Mouse (Mus musculus): ENCODE measurements around the gene Cdh13. TPM values are rescaled to one million over a fixed set of nuclear protein-coding genes. Genes with fewer than 3 reads are reported as not detected.

Gene Cdh13
- polyA plus RNA-seq, 1 experiment from 2014 or later: 56.3 TPM

GRCm38 (mm10) chr8:119018675-119019074, 735.1 kb downstream of the Cdh13 start:
- no peaks in the 10 kb centered on the region for H3K27me3 ChIP-seq
- no peak overlapping the region for H3K9ac ChIP-seq (replicated peaks)
- 0 out of 2 replicates have a peak, but pooled peaks cover 8% of the 10 kb centered on the region for H3K4me1 ChIP-seq (replicated peaks)
- ATAC-seq: no peak
- H3K4me2 ChIP-seq (replicated peaks): no peak overlapping the region
- H3K36me3 ChIP-seq: no peaks in the 10 kb centered on the region
- no peak overlapping the region for H3K27ac ChIP-seq
- 81% methylated on average over 6 of the region's 6 CpGs for WGBS
- no peaks in the 10 kb centered on the region for H3K9me3 ChIP-seq
- no peak overlapping the region for H3K4me3 ChIP-seq (replicated peaks)

DNA sequence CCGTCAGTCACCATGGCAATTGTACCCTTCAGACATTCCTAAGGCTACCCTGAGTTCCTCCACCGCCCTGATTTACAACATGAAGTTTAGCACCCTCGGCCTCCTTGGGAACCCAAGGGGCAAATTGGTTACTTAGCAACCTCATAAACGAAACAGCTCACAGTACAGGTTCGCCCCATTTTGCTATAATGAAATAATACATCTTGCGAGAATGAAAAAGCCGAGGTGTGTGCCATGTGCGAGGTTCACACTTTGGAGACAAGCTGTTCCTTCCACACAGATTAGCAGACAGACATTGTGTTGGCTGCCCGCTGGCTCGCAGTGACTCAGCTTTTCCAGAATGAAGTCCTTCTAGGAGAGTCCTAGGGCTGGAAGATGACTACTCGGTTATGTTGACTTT, 737.2 kb downstream of the Cdh13 start:
- no peak for ATAC-seq
- Histone ChIP-seq H3K27me3 (no peaks in the 10 kb centered on the region), H3K9me3 (no peaks in the 10 kb centered on the region), H3K4me3 (replicated peaks) (no peak overlapping the region), H3K27ac (no peak overlapping the region), H3K4me1 (replicated peaks) (0 out of 2 replicates have a peak, but pooled peaks cover 8% of the 10 kb centered on the region), H3K36me3 (no peaks in the 10 kb centered on the region), H3K9ac (replicated peaks) (no peak overlapping the region), H3K4me2 (replicated peaks) (no peak overlapping the region)
- 72% methylated on average over 11 of the region's 11 CpGs for WGBS

- 89% methylated on average over 11 of the region's 11 CpGs for WGBS
- H3K4me1 ChIP-seq (replicated peaks): 0 out of 2 replicates have a peak, but pooled peaks cover 8% of the 10 kb centered on the region
- H3K4me3 ChIP-seq (replicated peaks): no peak overlapping the region
- H3K27me3 ChIP-seq: no peaks in the 10 kb centered on the region
- no peak overlapping the region for H3K4me2 ChIP-seq (replicated peaks)
- H3K36me3 ChIP-seq: no peaks in the 10 kb centered on the region
- H3K9ac ChIP-seq (replicated peaks): no peak overlapping the region
- no peaks in the 10 kb centered on the region for H3K9me3 ChIP-seq
- H3K27ac ChIP-seq: no peak overlapping the region
- ATAC-seq: no peak
Observed at GRCm38 (mm10) chr8:119021478-119021877, 737.9 kb downstream of the Cdh13 start.

DNA sequence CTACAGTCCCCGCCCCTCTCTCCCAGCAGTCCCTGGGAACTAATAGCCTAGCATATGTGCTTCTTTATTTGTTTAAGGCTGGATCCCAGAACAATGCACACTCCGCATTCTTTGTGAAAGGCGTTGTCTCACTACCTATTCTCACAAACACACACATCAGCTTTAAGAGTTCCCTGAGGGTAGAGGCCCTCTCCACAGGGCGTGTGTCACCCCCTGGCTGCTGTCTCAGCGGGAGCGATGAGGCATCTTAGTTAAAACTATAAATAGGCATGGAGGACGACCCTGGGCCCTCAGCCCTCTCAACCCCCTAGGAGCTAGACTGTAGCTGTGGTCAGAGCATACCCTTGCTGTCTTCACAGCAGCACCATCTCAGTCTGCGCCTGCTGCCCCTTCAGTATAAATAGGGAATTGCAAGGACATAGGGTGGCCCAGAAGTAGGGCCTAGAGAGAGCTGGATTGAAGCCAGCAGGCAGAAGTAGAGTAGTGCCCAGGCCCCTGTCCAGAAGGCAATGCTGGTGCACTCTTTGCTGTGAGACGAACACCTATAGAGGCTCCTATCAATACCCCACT, 738.9 kb downstream of the Cdh13 start:
- ATAC-seq: no peak
- Histone ChIP-seq H3K9ac (replicated peaks) (no peak overlapping the region), H3K4me1 (replicated peaks) (0 out of 2 replicates have a peak, but pooled peaks cover 8% of the 10 kb centered on the region), H3K27me3 (no peaks in the 10 kb centered on the region), H3K4me2 (replicated peaks) (no peak overlapping the region), H3K4me3 (replicated peaks) (no peak overlapping the region), H3K9me3 (no peaks in the 10 kb centered on the region), H3K36me3 (no peaks in the 10 kb centered on the region), H3K27ac (no peak overlapping the region)
- 63% methylated on average over 9 of the region's 9 CpGs for WGBS

GRCm38 (mm10) chr8:119033398-119033797, 749.9 kb downstream of the Cdh13 start:
- no peaks in the 10 kb centered on the region for H3K4me1 ChIP-seq (replicated peaks)
- H3K27ac ChIP-seq: no peak overlapping the region
- no peak overlapping the region for H3K9ac ChIP-seq (replicated peaks)
- H3K4me3 ChIP-seq (replicated peaks): no peak overlapping the region
- no peaks in the 10 kb centered on the region for H3K27me3 ChIP-seq
- no peaks in the 10 kb centered on the region for H3K9me3 ChIP-seq
- 92% methylated on average over 11 of the region's 11 CpGs for WGBS
- no peaks in the 10 kb centered on the region for H3K36me3 ChIP-seq
- no peak overlapping the region for H3K4me2 ChIP-seq (replicated peaks)
- ATAC-seq: no peak

DNA sequence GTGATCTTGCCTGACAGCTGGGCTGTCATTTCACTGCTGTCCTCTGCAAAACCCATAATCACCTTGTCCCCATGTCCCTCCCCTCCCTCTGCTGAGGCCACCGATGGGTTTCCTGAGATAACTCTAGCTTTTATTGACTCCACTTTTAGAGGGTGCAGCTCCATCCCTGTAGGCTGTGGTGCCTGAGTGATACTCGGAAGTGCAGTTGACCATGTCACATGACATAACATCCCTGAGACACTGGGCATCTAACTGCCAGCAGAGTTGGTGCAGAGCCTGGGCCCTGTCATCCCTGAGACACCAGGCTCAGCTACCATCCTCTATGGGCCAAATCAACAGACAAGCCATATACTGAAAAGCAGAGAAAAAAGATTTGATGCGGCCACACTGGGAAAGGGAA, 750.5 kb downstream of the Cdh13 start:
- Histone ChIP-seq H3K4me3 (replicated peaks) (no peak overlapping the region), H3K9ac (replicated peaks) (no peak overlapping the region), H3K27me3 (no peaks in the 10 kb centered on the region), H3K27ac (no peak overlapping the region), H3K36me3 (no peaks in the 10 kb centered on the region), H3K4me2 (replicated peaks) (no peak overlapping the region), H3K9me3 (no peaks in the 10 kb centered on the region), H3K4me1 (replicated peaks) (no peaks in the 10 kb centered on the region)
- ATAC-seq: no peak
- 91% methylated on average over 3 of the region's 3 CpGs for WGBS

GRCm38 (mm10) chr8:119035126-119035525, 751.6 kb downstream of the Cdh13 start:
- Histone ChIP-seq H3K9me3 (no peaks in the 10 kb centered on the region), H3K4me1 (replicated peaks) (no peaks in the 10 kb centered on the region), H3K4me3 (replicated peaks) (no peak overlapping the region), H3K9ac (replicated peaks) (no peak overlapping the region), H3K27me3 (no peaks in the 10 kb centered on the region), H3K27ac (no peak overlapping the region), H3K36me3 (no peaks in the 10 kb centered on the region), H3K4me2 (replicated peaks) (no peak overlapping the region)
- WGBS: 86% methylated on average over 7 of the region's 7 CpGs
- no peak for ATAC-seq

GRCm38 (mm10) chr8:119037571-119037970, 754.0 kb downstream of the Cdh13 start:
- no peak for ATAC-seq
- Histone ChIP-seq H3K4me1 (replicated peaks) (no peaks in the 10 kb centered on the region), H3K4me3 (replicated peaks) (no peak overlapping the region), H3K9ac (replicated peaks) (no peak overlapping the region), H3K27me3 (no peaks in the 10 kb centered on the region), H3K4me2 (replicated peaks) (no peak overlapping the region), H3K36me3 (no peaks in the 10 kb centered on the region), H3K27ac (no peak overlapping the region), H3K9me3 (no peaks in the 10 kb centered on the region)
- 83% methylated on average over 11 of the region's 11 CpGs for WGBS

DNA sequence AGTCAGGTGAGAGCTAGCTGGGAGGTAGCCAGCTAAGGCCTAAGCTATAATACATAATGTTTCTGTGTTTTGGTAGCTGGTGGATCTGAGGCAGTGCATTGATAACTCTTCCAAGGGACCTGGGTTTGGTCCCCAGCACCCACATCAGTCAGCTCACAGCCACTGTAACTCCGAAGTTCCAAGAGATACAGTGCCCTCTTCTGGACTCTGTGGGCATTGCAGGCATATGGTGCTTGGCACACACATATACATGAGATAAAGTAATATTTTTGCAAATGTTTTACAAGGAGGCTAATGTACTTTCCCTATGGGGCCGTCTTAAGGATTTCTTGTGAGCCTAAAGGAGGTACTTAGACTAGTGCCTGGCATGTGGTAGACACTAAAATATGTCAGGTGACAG, 755.8 kb downstream of the Cdh13 start:
- Histone ChIP-seq H3K27ac (no peak overlapping the region), H3K4me1 (replicated peaks) (no peaks in the 10 kb centered on the region), H3K4me3 (replicated peaks) (no peak overlapping the region), H3K9me3 (no peaks in the 10 kb centered on the region), H3K27me3 (no peaks in the 10 kb centered on the region), H3K4me2 (replicated peaks) (no peak overlapping the region), H3K9ac (replicated peaks) (no peak overlapping the region), H3K36me3 (no peaks in the 10 kb centered on the region)
- WGBS: 88% methylated on average over 2 of the region's 2 CpGs
- no peak for ATAC-seq

- 83% methylated on average over 5 of the region's 5 CpGs for WGBS
- no peaks in the 10 kb centered on the region for H3K36me3 ChIP-seq
- H3K4me1 ChIP-seq (replicated peaks): 0 out of 2 replicates have a peak, but pooled peaks cover 10% of the 10 kb centered on the region
- no peak for ATAC-seq
- H3K27ac ChIP-seq: no peak overlapping the region
- no peaks in the 10 kb centered on the region for H3K9me3 ChIP-seq
- no peak overlapping the region for H3K4me3 ChIP-seq (replicated peaks)
- no peak overlapping the region for H3K9ac ChIP-seq (replicated peaks)
- H3K4me2 ChIP-seq (replicated peaks): no peak overlapping the region
- H3K27me3 ChIP-seq: no peaks in the 10 kb centered on the region
Observed at GRCm38 (mm10) chr8:119057876-119058275, 774.3 kb downstream of the Cdh13 start.

DNA sequence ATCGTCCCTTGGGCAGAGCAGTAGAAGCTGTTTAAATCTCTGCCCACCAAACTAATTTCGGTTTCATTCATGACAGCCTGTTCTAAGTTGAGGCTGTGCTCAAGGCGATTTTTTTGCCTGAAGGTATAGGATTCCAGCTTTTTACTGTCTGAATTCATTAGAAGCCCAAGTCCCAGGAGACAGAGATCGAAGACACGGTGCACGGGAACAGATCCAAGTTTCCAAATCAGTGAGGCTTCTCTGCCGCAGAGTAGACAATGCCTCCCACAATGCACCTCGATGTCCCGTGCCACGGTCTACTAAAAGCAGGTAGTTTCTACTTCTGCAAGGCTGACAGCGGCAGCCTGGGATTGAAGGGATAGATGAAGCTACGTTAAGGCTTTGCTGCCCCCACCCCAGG, 778.1 kb downstream of the Cdh13 start:
- Histone ChIP-seq H3K36me3 (no peaks in the 10 kb centered on the region), H3K9ac (replicated peaks) (no peak overlapping the region), H3K4me2 (replicated peaks) (0 out of 2 replicates have a peak overlapping the region, but pooled peaks have one; percentile 1), H3K4me3 (replicated peaks) (no peak overlapping the region), H3K9me3 (no peaks in the 10 kb centered on the region), H3K27ac (no peak overlapping the region), H3K27me3 (no peaks in the 10 kb centered on the region), H3K4me1 (replicated peaks) (0 out of 2 replicates have a peak, but pooled peaks cover 10% of the 10 kb centered on the region)
- ATAC-seq: no peak
- 71% methylated on average over 12 of the region's 12 CpGs for WGBS

DNA sequence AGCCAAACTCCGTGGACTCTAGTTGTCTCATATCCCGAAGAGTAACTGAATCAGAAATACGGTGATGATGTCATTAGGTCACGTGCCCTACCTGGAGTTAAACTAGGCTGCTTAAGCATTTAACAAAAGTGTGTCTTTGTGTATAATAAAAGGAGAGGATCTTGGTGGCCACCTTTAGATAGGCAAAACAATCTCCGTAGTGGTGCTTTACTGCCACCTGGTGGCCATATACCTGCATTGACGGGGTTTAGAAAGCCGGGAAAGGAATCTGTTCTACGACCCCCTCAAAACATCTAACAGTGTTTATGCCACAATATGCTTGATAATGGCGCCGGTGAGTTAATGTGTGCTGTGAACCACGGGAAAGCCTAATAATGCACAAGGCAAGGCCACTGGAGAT, 781.0 kb downstream of the Cdh13 start:
- Histone ChIP-seq H3K4me3 (replicated peaks) (no peak overlapping the region), H3K9ac (replicated peaks) (no peak overlapping the region), H3K9me3 (no peaks in the 10 kb centered on the region), H3K36me3 (no peaks in the 10 kb centered on the region), H3K27me3 (no peaks in the 10 kb centered on the region), H3K27ac (no peak overlapping the region), H3K4me1 (replicated peaks) (0 out of 2 replicates have a peak, but pooled peaks cover 10% of the 10 kb centered on the region), H3K4me2 (replicated peaks) (no peak overlapping the region)
- no peak for ATAC-seq
- WGBS: 22% methylated on average over 11 of the region's 11 CpGs

DNA sequence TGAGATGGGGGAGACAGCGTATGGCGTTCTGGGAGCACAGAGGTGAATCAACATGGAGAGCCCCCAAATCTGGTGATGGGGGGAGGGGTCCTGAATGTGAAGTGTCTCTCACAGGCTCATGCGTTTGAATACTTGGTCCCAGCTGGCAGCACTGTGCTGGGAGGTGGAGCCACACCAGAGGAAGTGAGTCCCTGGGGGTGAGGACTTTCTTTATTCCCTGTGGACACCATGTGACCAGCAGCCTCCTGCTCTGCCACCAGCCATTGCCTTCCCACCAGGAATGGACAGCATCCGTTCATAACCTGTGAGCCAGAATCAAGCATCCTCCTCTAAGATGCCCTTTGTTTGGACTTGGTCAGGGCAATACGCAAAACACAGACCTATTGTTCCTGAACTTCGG, 788.8 kb downstream of the Cdh13 start:
- 79% methylated on average over 6 of the region's 6 CpGs for WGBS
- H3K27ac ChIP-seq: no peak overlapping the region
- H3K9ac ChIP-seq (replicated peaks): no peak overlapping the region
- no peak overlapping the region for H3K4me3 ChIP-seq (replicated peaks)
- H3K4me2 ChIP-seq (replicated peaks): no peak overlapping the region
- no peaks in the 10 kb centered on the region for H3K4me1 ChIP-seq (replicated peaks)
- no peak for ATAC-seq
- no peaks in the 10 kb centered on the region for H3K9me3 ChIP-seq
- H3K36me3 ChIP-seq: no peaks in the 10 kb centered on the region
- H3K27me3 ChIP-seq: no peaks in the 10 kb centered on the region
